In genomic region chr10:81641978-81642647, GRCm38 (mm10) we compare ENCODE assay signal across 8 mouse cellular contexts. TPM values are rescaled to one million over a fixed set of nuclear protein-coding genes. Genes with fewer than 3 reads are reported as not detected.
A peak's percentile ranks its signal among the peaks of the same experiment; 100 is the strongest.
DNase-seq lines count a peak whose midpoint lies in the region; ATAC-seq lines count a peak whose summit lies in the region.

No protein-coding gene starts in this region.

- H3K4me1 ChIP-seq in lung, embryonic 15.5 days, result peaks cover 12% of the 10 kb centered on the region
- H3K4me1 ChIP-seq in hindbrain, embryonic 10.5 days (replicated peaks), result peaks cover 31% of the 10 kb centered on the region
- peaks cover 24% of the 10 kb centered on the region for H3K4me1 ChIP-seq in midbrain, embryonic 12.5 days

- peak overlapping the region; percentile 95 for H3K9ac ChIP-seq in lung, embryonic 15.5 days
- peak overlapping the region; percentile 88; the same call in 1 of the 2 replicates for H3K9ac ChIP-seq in midbrain, embryonic 12.5 days (replicated peaks)

- no peak for ATAC-seq in CD4-positive, CD25-positive, alpha-beta regulatory T cell, adult 4 months
- no peak for ATAC-seq in lung, embryonic 15.5 days (ENCODE audit: borderline replicate concordance, extremely low read depth, low FRiP score, low TSS enrichment)
- no peak for ATAC-seq in midbrain, embryonic 12.5 days (ENCODE audit: low FRiP score, low read depth)

- H3K27ac ChIP-seq in lung, embryonic 15.5 days, result 0 out of 2 replicates have a peak overlapping the region, but pooled peaks have one; percentile 96
- peak overlapping the region; percentile 94; the same call in 1 of the 2 replicates for H3K27ac ChIP-seq in hindbrain, embryonic 10.5 days
- no peak overlapping the region for H3K27ac ChIP-seq in midbrain, embryonic 12.5 days (replicated peaks)

- H3K27me3 ChIP-seq in lung, embryonic 15.5 days, result no peaks in the 10 kb centered on the region
- peaks cover 12% of the 10 kb centered on the region; the same call in 1 of the 2 replicates for H3K27me3 ChIP-seq in hindbrain, embryonic 10.5 days (ENCODE audit: insufficient read depth, poor library complexity, severe bottlenecking)
- H3K27me3 ChIP-seq in midbrain, embryonic 12.5 days, result peaks cover 8% of the 10 kb centered on the region

- no peaks in the 10 kb centered on the region for H3K36me3 ChIP-seq in lung, embryonic 15.5 days
- H3K36me3 ChIP-seq in hindbrain, embryonic 10.5 days, result no peaks in the 10 kb centered on the region
- no peaks in the 10 kb centered on the region for H3K36me3 ChIP-seq in midbrain, embryonic 12.5 days

- no peaks in the 10 kb centered on the region for H3K9me3 ChIP-seq in lung, embryonic 15.5 days
- H3K9me3 ChIP-seq in hindbrain, embryonic 10.5 days, result no peaks in the 10 kb centered on the region
- no peaks in the 10 kb centered on the region for H3K9me3 ChIP-seq in midbrain, embryonic 12.5 days

- peak; percentile 9 for DNase-seq in CD4-positive, CD25-positive, alpha-beta regulatory T cell, adult 2 months (ENCODE audit: low read depth, low spot score)
- no peak for DNase-seq in lung, postnatal 14 days
- no peak for DNase-seq in hindbrain, embryonic 10.5 days (ENCODE audit: low spot score)
- DNase-seq in layer of hippocampus, adult 9-10 months (ENCODE audit: low spot score), result no peak
- no peak for DNase-seq in layer of hippocampus, postnatal 14 days (ENCODE audit: low spot score in 2 of 2)

- H3K4me2 ChIP-seq in lung, embryonic 15.5 days, result peak overlapping the region; percentile 82
- peak overlapping the region; percentile 89 for H3K4me2 ChIP-seq in midbrain, embryonic 12.5 days (replicated peaks)

- WGBS in lung, embryonic 15.5 days, result 73% methylated on average over 8 of the region's 8 CpGs
- WGBS in hindbrain, embryonic 10.5 days, result 81% methylated on average over 8 of the region's 8 CpGs
- WGBS in midbrain, embryonic 12.5 days, result 72% methylated on average over 8 of the region's 8 CpGs

- peak overlapping the region; percentile 74 for H3K4me3 ChIP-seq in lung, embryonic 15.5 days
- peak overlapping the region; percentile 85 for H3K4me3 ChIP-seq in hindbrain, embryonic 10.5 days
- 0 out of 2 replicates have a peak overlapping the region, but pooled peaks have one; percentile 71 for H3K4me3 ChIP-seq in midbrain, embryonic 12.5 days

RNA-seq across cellular contexts. Expression of gene Gm10778, which starts 6.7 kb away (rescaled TPM):
- polyA plus RNA-seq in CD4-positive, CD25-positive, alpha-beta regulatory T cell, adult 4 months (2017; shearing (Covaris generic)), result 1 to 10 TPM; 7.1 to 7.5 TPM
- 4.3 and 4.7 TPM in 2 replicates for polyA plus RNA-seq in lung, embryonic 15.5 days (2015; fragmentation: Nextera tagmentation; extraction: Ambion mirVana)
- 3.6 and 5.7 TPM in 2 replicates for polyA plus RNA-seq in hindbrain, embryonic 10.5 days (2016; fragmentation: Nextera tagmentation; extraction: Ambion mirVana)
- 4.8 and 5.1 TPM in 2 replicates for polyA plus RNA-seq in midbrain, embryonic 12.5 days (2016; fragmentation: Nextera tagmentation; extraction: Ambion mirVana)
- total RNA-seq in layer of hippocampus, postnatal 14 days (2021), result 1 to 10 TPM; 3.5 to 3.9 TPM

RNA-seq across cellular contexts. Expression of gene Ankrd24, which starts 13.8 kb away (rescaled TPM):
- polyA plus RNA-seq in CD4-positive, CD25-positive, alpha-beta regulatory T cell, adult 4 months (2017; shearing (Covaris generic)), result 1 to 10 TPM; 1.2 to 3.8 TPM
- 8.6 and 9.8 TPM in 2 replicates for polyA plus RNA-seq in lung, embryonic 15.5 days (2015; fragmentation: Nextera tagmentation; extraction: Ambion mirVana)
- polyA plus RNA-seq in hindbrain, embryonic 10.5 days (2016; fragmentation: Nextera tagmentation; extraction: Ambion mirVana), result 6.8 and 7.5 TPM in 2 replicates
- 6.3 and 7.4 TPM in 2 replicates for polyA plus RNA-seq in midbrain, embryonic 12.5 days (2016; fragmentation: Nextera tagmentation; extraction: Ambion mirVana)
- 10 to 100 TPM; 32.5 to 36.3 TPM for total RNA-seq in layer of hippocampus, postnatal 14 days (2021)

RNA-seq across cellular contexts. Expression of gene Sirt6, which starts 14.5 kb away (rescaled TPM):
- polyA plus RNA-seq in CD4-positive, CD25-positive, alpha-beta regulatory T cell, adult 4 months (2017; shearing (Covaris generic)), result 10 to 100 TPM; 24.1 to 26.8 TPM
- 41.1 TPM in 2 replicates for polyA plus RNA-seq in lung, embryonic 15.5 days (2015; fragmentation: Nextera tagmentation; extraction: Ambion mirVana)
- 52.5 and 57.3 TPM in 2 replicates for polyA plus RNA-seq in hindbrain, embryonic 10.5 days (2016; fragmentation: Nextera tagmentation; extraction: Ambion mirVana)
- polyA plus RNA-seq in midbrain, embryonic 12.5 days (2016; fragmentation: Nextera tagmentation; extraction: Ambion mirVana), result 52.8 and 54.1 TPM in 2 replicates
- total RNA-seq in layer of hippocampus, postnatal 14 days (2021), result 10 to 100 TPM; 27.8 to 30.3 TPM

RNA-seq across cellular contexts. Expression of gene BC025920, which starts 36.0 kb away (rescaled TPM):
- 1 to 10 TPM; 3.6 to 3.8 TPM for polyA plus RNA-seq in CD4-positive, CD25-positive, alpha-beta regulatory T cell, adult 4 months (2017; shearing (Covaris generic))
- polyA plus RNA-seq in lung, embryonic 15.5 days (2015; fragmentation: Nextera tagmentation; extraction: Ambion mirVana), result 0.66 and 0.78 TPM in 2 replicates
- polyA plus RNA-seq in hindbrain, embryonic 10.5 days (2016; fragmentation: Nextera tagmentation; extraction: Ambion mirVana), result 1.3 and 2.1 TPM in 2 replicates
- 2.5 and 2.6 TPM in 2 replicates for polyA plus RNA-seq in midbrain, embryonic 12.5 days (2016; fragmentation: Nextera tagmentation; extraction: Ambion mirVana)
- total RNA-seq in layer of hippocampus, postnatal 14 days (2021), result 1 to 10 TPM; 2.6 to 2.8 TPM

RNA-seq across cellular contexts. Expression of gene Tle6, which starts 41.2 kb away (rescaled TPM):
- 1 to 10 TPM in 1 of 2 experiments, not detected in 1; 2.8 TPM for polyA plus RNA-seq in CD4-positive, CD25-positive, alpha-beta regulatory T cell, adult 4 months (2017; shearing (Covaris generic))
- polyA plus RNA-seq in lung, embryonic 15.5 days (2015; fragmentation: Nextera tagmentation; extraction: Ambion mirVana), result 28.1 and 29.3 TPM in 2 replicates
- 6.9 and 7.1 TPM in 2 replicates for polyA plus RNA-seq in hindbrain, embryonic 10.5 days (2016; fragmentation: Nextera tagmentation; extraction: Ambion mirVana)
- polyA plus RNA-seq in midbrain, embryonic 12.5 days (2016; fragmentation: Nextera tagmentation; extraction: Ambion mirVana), result 2.9 and 5.1 TPM in 2 replicates
- 1 to 10 TPM; 2.0 to 3.5 TPM for total RNA-seq in layer of hippocampus, postnatal 14 days (2021)
